Mouse (Mus musculus) forebrain, embryonic 10.5 days (tissue): Measurements from ENCODE around the gene Palm. TPM values are rescaled to one million over a fixed set of nuclear protein-coding genes. Genes with fewer than 3 reads are reported as not detected.

Source experiments
- DNase-seq: peaks from one replicate; pipeline ENCODE4 v3.0.0-alpha.2; 2017; ENCODE audit warnings: low spot score; ENCODE audit errors: extremely low spot score
- H3K27ac ChIP-seq: fragments of 300-500 bp; sonication (generic); 2 replicates; pipeline ENCODE4 v1.5.1; 2016; ENCODE audit warnings: mild to moderate bottlenecking
- H3K27me3 ChIP-seq: fragments of 300-500 bp; sonication (generic); 2 replicates; pipeline ENCODE4 v1.6.1; 2016; ENCODE audit warnings: mild to moderate bottlenecking; ENCODE audit not compliant: poor library complexity, severe bottlenecking
- H3K36me3 ChIP-seq: fragments of 300-500 bp; sonication (generic); replicated peaks from 2 replicates; pipeline ENCODE4 v1.6.1; 2016; ENCODE audit warnings: mild to moderate bottlenecking, moderate library complexity
- H3K4me1 ChIP-seq: fragments of 300-500 bp; sonication (generic); 2 replicates; pipeline ENCODE4 v1.6.1; 2016
- H3K4me3 ChIP-seq: fragments of 300-500 bp; sonication (generic); 2 replicates; pipeline ENCODE4 v1.5.1; 2016; ENCODE audit warnings: mild to moderate bottlenecking, moderate library complexity
- H3K9me3 ChIP-seq: fragments of 300-500 bp; sonication (generic); 2 replicates; pipeline ENCODE4 v1.6.1; 2016; ENCODE audit warnings: mild to moderate bottlenecking, moderate library complexity
- WGBS: fragments of 180-500 bp; shearing (Covaris S2); methylation state at CpG from one replicate; pipeline ENCODE4 v1.1.7; 2016; 5-methylcytosine and 5-hydroxymethylcytosine counted together
- polyA plus RNA-seq: library from polyadenylated mRNA; unstranded; fragments of >200 nt; fragmentation: Nextera tagmentation; extraction: Ambion mirVana; gene quantifications from 2 replicates; pipeline ENCODE4 v1.2.1, GENCODE M21; 2016

Palm gene
- polyA plus RNA-seq, 1 experiment from 2014 or later = 119 TPM

DNA sequence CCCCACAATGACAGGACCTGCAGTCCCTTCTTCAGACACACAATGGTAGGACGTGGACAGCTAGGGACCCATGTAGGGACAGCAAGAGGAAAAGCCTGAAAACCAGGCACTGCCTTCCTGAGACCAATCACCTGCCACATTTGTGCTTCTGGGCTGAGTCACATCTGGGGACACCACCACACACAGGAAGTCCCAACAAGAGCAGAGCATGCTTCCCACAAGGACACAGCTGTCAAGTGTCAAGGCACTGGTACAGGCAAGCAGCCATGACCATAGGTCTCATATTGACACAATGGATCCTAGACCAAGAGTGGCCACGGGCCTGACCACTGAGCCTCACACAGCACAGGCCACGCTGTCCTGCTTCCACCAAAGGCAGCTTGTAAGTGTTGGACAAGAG is 30.5 kb upstream of the Palm start:
- Histone ChIP-seq H3K27me3 (no peaks in the 10 kb centered on the region), H3K36me3 (peaks cover 74% of the 10 kb centered on the region), H3K27ac (no peak overlapping the region), H3K4me3 (0 out of 2 replicates have a peak overlapping the region, but pooled peaks have one; percentile 3), H3K4me1 (peaks cover 45% of the 10 kb centered on the region), H3K9me3 (no peaks in the 10 kb centered on the region)
- 92% methylated on average over 3 of the region's 3 CpGs for WGBS
- DNase-seq = no peak

GRCm38 (mm10) chr10:79764234-79764633 is 29.1 kb upstream of the Palm start:
- no peak overlapping the region for H3K4me3 ChIP-seq
- H3K36me3 ChIP-seq = peaks cover 60% of the 10 kb centered on the region
- no peak for DNase-seq
- H3K27ac ChIP-seq = no peak overlapping the region
- peaks cover 55% of the 10 kb centered on the region for H3K4me1 ChIP-seq
- no peaks in the 10 kb centered on the region for H3K9me3 ChIP-seq
- WGBS = 90% methylated on average over 7 of the region's 7 CpGs
- H3K27me3 ChIP-seq = no peaks in the 10 kb centered on the region

- H3K27me3 ChIP-seq = peaks cover under 1% of the 10 kb centered on the region; the same call in 1 of the 2 replicates
- peak overlapping the region; percentile 96 for H3K4me3 ChIP-seq
- H3K9me3 ChIP-seq = no peaks in the 10 kb centered on the region
- 83% methylated on average over 2 of the region's 2 CpGs for WGBS
- H3K27ac ChIP-seq = peak overlapping the region; percentile 98
- H3K36me3 ChIP-seq = peaks cover 50% of the 10 kb centered on the region
- H3K4me1 ChIP-seq = peaks cover 55% of the 10 kb centered on the region
- DNase-seq = no peak
These were observed 28.1 kb upstream of the Palm start for GRCm38 (mm10) chr10:79765228-79765745.

DNA sequence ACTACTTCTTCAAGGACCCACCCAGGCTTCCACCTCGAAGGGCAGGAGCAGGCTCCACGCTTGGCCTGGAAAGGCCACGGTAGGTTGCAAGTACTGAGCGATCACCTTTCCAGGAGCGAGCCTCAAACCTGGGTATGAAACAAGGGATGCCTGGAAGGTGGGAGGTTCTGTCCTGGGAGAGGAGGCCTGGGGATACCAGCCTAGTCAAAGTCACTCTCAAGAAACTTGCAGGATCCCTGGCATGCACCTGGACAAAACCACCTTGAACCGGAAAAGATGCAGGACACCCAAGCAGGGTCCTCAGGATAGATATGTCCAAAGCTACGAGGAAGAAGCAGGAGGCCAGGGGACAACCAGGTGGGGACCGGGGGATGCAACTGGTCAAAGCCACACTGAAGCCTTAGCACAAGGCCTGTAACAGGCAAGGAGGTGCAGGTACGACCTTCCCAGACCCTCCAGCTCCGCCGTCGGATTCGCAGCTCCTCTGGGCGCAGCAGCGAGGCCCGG is 27.3 kb upstream of the Palm start:
- peaks cover 7% of the 10 kb centered on the region for H3K27me3 ChIP-seq
- peak; percentile 30 for DNase-seq
- H3K36me3 ChIP-seq = peaks cover 42% of the 10 kb centered on the region
- peak overlapping the region; percentile 96 for H3K4me3 ChIP-seq
- H3K27ac ChIP-seq = peak overlapping the region; percentile 98
- 11% methylated on average over 16 of the region's 16 CpGs for WGBS
- peaks cover 55% of the 10 kb centered on the region for H3K4me1 ChIP-seq
- no peaks in the 10 kb centered on the region for H3K9me3 ChIP-seq

DNA sequence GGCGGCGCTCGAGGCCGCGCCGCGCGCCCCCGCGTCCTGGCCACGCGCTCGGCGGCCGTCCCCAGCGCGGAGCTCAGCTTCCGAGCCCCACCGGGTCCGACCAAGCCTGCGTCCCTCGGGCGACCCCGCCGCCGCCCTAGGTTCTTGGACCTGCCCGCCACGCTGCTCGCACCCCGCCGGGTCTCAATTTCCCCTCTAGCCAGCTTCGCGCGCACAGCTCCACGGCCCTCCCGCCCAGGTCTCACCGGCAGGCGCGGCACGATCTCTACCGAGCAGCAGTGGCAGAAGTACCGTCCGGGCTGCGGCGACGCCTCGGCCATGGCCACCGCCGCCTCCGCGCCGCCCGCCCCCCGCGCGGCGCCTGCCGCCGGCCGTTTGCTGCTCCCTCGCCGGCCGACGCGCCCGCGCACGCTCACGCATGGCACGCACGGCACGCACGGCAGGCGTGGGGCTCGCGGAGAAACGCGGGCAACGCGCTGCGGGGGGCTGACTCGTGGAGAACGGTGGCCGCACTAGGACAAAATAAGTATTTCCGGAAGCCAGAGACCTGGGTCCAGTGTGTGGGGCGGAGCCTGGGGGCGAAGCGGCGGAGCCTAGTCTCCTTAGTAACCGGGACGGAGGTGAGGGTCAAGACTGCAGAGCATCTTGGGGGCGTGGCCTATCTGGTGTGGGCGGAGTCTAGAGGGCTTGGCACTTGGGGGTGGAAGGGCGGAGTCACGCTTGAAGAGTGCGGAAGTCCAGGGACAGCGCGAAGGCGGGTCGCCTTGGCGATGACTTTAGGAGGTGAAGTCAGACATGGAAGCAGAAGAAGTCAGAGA is 26.7 kb upstream of the Palm start, which contains the start of gene Rnf126:
TSS of gene Rnf126 (minus strand) at position 445 of the 818 bp plus-strand sequence.
- Histone ChIP-seq H3K27me3 (peaks cover 8% of the 10 kb centered on the region), H3K4me3 (peak within 1 kb of the TSS; percentile 96), H3K9me3 (no peaks in the 10 kb centered on the region), H3K36me3 (peaks cover 35% of the 10 kb centered on the region), H3K27ac (peak within 1 kb of the TSS; percentile 98), H3K4me1 (peaks cover 55% of the 10 kb centered on the region)
- under 1% methylated on average over 101 of the region's 101 CpGs for WGBS
- peak; percentile 99 for DNase-seq

- Histone ChIP-seq H3K36me3 (peaks cover 27% of the 10 kb centered on the region), H3K4me1 (peaks cover 55% of the 10 kb centered on the region), H3K27me3 (peaks cover 8% of the 10 kb centered on the region), H3K9me3 (peaks cover 6% of the 10 kb centered on the region; the same call in 1 of the 2 replicates), H3K4me3 (peak overlapping the region; percentile 96), H3K27ac (peak overlapping the region; percentile 98)
- peak; percentile 96 for DNase-seq
- WGBS = 13% methylated on average over 40 of the region's 40 CpGs
These were observed 25.8 kb upstream of the Palm start for GRCm38 (mm10) chr10:79767372-79768244.

GRCm38 (mm10) chr10:79768400-79768799 is 25.0 kb upstream of the Palm start:
- WGBS = 1% methylated on average over 5 of the region's 5 CpGs
- Histone ChIP-seq H3K4me1 (peaks cover 52% of the 10 kb centered on the region), H3K9me3 (peaks cover 6% of the 10 kb centered on the region; the same call in 1 of the 2 replicates), H3K4me3 (peak overlapping the region; percentile 96; the same call in 1 of the 2 replicates), H3K27ac (no peak overlapping the region), H3K27me3 (peaks cover 8% of the 10 kb centered on the region), H3K36me3 (peaks cover 19% of the 10 kb centered on the region)
- peak; percentile 84 for DNase-seq

- Histone ChIP-seq H3K27me3 (peaks cover 10% of the 10 kb centered on the region), H3K9me3 (peaks cover 6% of the 10 kb centered on the region; the same call in 1 of the 2 replicates), H3K27ac (no peak overlapping the region), H3K4me3 (no peak overlapping the region), H3K4me1 (peaks cover 43% of the 10 kb centered on the region), H3K36me3 (peaks cover 11% of the 10 kb centered on the region)
- 79% methylated on average over 4 of the region's 4 CpGs for WGBS
- DNase-seq = no peak
These were observed 24.0 kb upstream of the Palm start for GRCm38 (mm10) chr10:79769329-79769728.

GRCm38 (mm10) chr10:79772320-79772719 is 21.1 kb upstream of the Palm start:
- Histone ChIP-seq H3K27me3 (peaks cover 26% of the 10 kb centered on the region), H3K4me1 (peaks cover 21% of the 10 kb centered on the region), H3K36me3 (no peaks in the 10 kb centered on the region), H3K27ac (no peak overlapping the region), H3K9me3 (peaks cover 14% of the 10 kb centered on the region), H3K4me3 (no peak overlapping the region)
- no peak for DNase-seq
- 95% methylated on average over 3 of the region's 3 CpGs for WGBS

DNA sequence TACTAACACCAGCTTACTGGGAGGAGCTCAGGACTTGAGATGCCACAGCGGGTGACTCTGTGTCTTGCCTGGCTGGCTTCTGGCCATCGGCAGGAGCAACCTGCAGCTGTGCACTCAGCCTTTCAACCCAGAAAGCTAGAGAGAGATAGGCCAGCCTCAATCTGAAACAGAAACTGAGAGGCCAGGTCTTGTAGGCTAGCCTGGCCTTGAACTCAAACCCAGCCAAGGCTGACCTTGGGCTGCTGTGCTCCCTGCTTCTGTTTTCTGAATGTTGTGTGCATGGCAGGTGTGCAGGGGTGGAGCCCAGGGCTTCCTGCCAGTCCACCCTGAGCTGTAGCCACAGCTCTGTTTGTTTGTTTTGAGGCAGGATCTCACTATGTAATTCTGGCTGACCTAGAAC is 20.2 kb upstream of the Palm start:
- DNase-seq = no peak
- H3K36me3 ChIP-seq = no peaks in the 10 kb centered on the region
- peaks cover 35% of the 10 kb centered on the region for H3K27me3 ChIP-seq
- H3K27ac ChIP-seq = no peak overlapping the region
- no peak overlapping the region for H3K4me3 ChIP-seq
- 79% methylated on average over 2 of the region's 2 CpGs for WGBS
- peaks cover 21% of the 10 kb centered on the region for H3K4me1 ChIP-seq
- H3K9me3 ChIP-seq = peaks cover 14% of the 10 kb centered on the region

GRCm38 (mm10) chr10:79774486-79775279 is 18.7 kb upstream of the Palm start:
- H3K27me3 ChIP-seq = peaks cover 50% of the 10 kb centered on the region
- H3K36me3 ChIP-seq = no peaks in the 10 kb centered on the region
- no peak overlapping the region for H3K27ac ChIP-seq
- DNase-seq = no peak
- peaks cover 28% of the 10 kb centered on the region for H3K4me1 ChIP-seq
- H3K4me3 ChIP-seq = no peak overlapping the region
- 77% methylated on average over 5 of the region's 5 CpGs for WGBS
- peaks cover 14% of the 10 kb centered on the region for H3K9me3 ChIP-seq
